Mouse (Mus musculus): ENCODE measurements around the gene Serpinb5. TPM values are rescaled to one million over a fixed set of nuclear protein-coding genes. Genes with fewer than 3 reads are reported as not detected.

Serpinb5 gene
- total RNA-seq, 1 experiment, result 0.22 TPM

DNA sequence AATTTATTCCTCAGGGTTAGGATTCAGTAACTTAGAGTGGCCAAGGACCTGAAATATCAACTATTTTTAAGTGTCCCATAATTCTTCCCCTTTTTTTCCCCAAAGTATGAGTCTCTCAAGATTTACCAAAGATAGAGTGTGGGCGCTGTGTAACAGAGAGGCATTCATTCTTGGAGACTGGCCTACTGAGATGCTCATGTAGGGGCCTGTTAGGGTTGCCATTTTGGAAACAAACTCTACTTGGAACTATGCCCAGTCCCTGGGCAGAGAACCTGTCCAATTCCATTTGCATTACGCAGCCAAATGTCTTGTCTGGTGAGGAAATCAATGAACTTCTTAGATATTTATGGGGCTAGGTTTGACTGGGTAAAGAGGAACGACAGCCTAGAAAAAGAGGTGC is 38.7 kb upstream of the Serpinb5 start:
- H3K4me1 ChIP-seq (ENCODE audit: control insufficient read depth in 2 of 2, insufficient read depth in 2 of 2, low read length in 2 of 2, poor library complexity in 1 of 2), result no peaks in the 10 kb centered on the region
- H3K9me3 ChIP-seq (ENCODE audit: control insufficient read depth, insufficient read depth, low read depth, low read length), result no peaks in the 10 kb centered on the region
- no peaks in the 10 kb centered on the region for H3K36me3 ChIP-seq (ENCODE audit: control insufficient read depth, insufficient read depth, low read length, poor library complexity, severe bottlenecking)
- DNase-seq (ENCODE audit: low read depth, low spot score), result no peak
- H3K27ac ChIP-seq (ENCODE audit: insufficient read depth, low read depth, low read length, poor library complexity, severe bottlenecking), result no peak overlapping the region
- in situ Hi-C loops (cut with MboI; ENCODE audit: low sequenced_read_pairs in 2 of 2, unreplicated experiment in 2 of 2), result no loop called here
- H3K4me3 ChIP-seq (ENCODE audit: insufficient read depth in 1 of 2, low read depth in 1 of 2, low read length in 2 of 2, poor library complexity in 1 of 2, severe bottlenecking in 1 of 2), result no peak overlapping the region
- TF ChIP-seq MAFK (IDR thresholded peaks at IDR 0.05; ENCODE audit: insufficient read depth, low read depth, low read length) (no peak), ZNF384 (IDR thresholded peaks at IDR 0.05; ENCODE audit: low read depth, low read length) (no peak), CHD2 (IDR thresholded peaks at IDR 0.05; ENCODE audit: low read depth, low read length) (no peak), ZC3H11A (IDR thresholded peaks at IDR 0.05; ENCODE audit: borderline replicate concordance, low read depth, low read length) (no peak), HCFC1 (IDR thresholded peaks at IDR 0.05; ENCODE audit: borderline replicate concordance, insufficient read depth, low read length) (no peak)
- H3K9ac ChIP-seq (ENCODE audit: insufficient read depth, low read depth, low read length, poor library complexity, severe bottlenecking), result no peak overlapping the region

DNA sequence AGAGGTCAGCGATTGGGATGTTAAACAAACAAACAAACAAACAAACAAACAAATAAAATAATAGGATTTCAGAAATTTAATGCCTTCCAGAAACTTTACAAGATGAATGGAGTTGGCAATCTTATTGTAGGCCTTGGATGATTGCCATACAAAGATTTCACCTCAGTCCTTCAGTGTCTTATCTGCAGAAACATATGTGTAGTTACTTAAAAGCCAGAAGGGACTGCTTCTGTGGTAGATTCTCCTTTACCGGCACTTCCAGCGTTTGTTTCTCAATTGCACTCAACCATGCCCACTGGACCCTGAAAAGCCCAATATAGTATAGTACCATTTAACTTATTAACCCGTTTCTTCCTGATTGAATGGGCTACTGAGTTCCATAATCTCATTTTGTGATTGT is 32.2 kb upstream of the Serpinb5 start:
- H3K9ac ChIP-seq (ENCODE audit: insufficient read depth, low read depth, low read length, poor library complexity, severe bottlenecking), result no peak overlapping the region

DNA sequence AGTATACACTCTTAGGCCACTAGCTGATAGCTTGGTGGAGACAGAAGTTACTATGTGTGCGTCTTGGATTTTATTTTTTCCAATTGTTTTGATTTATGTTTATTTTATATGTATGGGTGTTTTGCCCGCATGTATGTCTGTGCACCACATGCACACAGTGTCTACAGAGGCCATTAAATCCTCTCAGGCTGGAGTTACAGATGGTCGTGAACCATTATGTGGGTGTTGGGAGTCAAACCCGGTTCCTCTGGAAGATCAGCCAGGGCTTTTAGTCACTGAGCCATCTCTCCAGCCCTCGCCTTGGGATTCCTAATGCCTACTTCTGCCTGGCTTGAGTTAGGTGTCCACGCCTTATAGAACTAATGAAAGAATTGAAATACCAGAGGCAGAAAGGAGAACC is 4.6 kb downstream of the Serpinb5 start:
- Histone ChIP-seq H3K36me3 (ENCODE audit: control insufficient read depth, insufficient read depth, low read length, poor library complexity, severe bottlenecking) (no peaks in the 10 kb centered on the region), H3K27ac (ENCODE audit: insufficient read depth, low read depth, low read length, poor library complexity, severe bottlenecking) (no peak overlapping the region), H3K4me3 (ENCODE audit: insufficient read depth in 1 of 2, low read depth in 1 of 2, low read length in 2 of 2, poor library complexity in 1 of 2, severe bottlenecking in 1 of 2) (no peak overlapping the region), H3K4me1 (ENCODE audit: control insufficient read depth in 2 of 2, insufficient read depth in 2 of 2, low read length in 2 of 2, poor library complexity in 1 of 2) (peaks cover 0 to 4% of the 10 kb centered on the region in 2 experiments; a peak in 1 of 4 replicates), H3K9me3 (ENCODE audit: control insufficient read depth, insufficient read depth, low read depth, low read length) (no peaks in the 10 kb centered on the region), H3K9ac (ENCODE audit: insufficient read depth, low read depth, low read length, poor library complexity, severe bottlenecking) (no peak overlapping the region)
- TF ChIP-seq CHD2 (IDR thresholded peaks at IDR 0.05; ENCODE audit: low read depth, low read length) (no peak), MAFK (IDR thresholded peaks at IDR 0.05; ENCODE audit: insufficient read depth, low read depth, low read length) (no peak), ZC3H11A (IDR thresholded peaks at IDR 0.05; ENCODE audit: borderline replicate concordance, low read depth, low read length) (no peak), ZNF384 (IDR thresholded peaks at IDR 0.05; ENCODE audit: low read depth, low read length) (no peak), HCFC1 (IDR thresholded peaks at IDR 0.05; ENCODE audit: borderline replicate concordance, insufficient read depth, low read length) (no peak)
- in situ Hi-C loops (cut with MboI; ENCODE audit: low sequenced_read_pairs in 2 of 2, unreplicated experiment in 2 of 2), result no loop called here
- DNase-seq (ENCODE audit: low read depth, low spot score), result no peak

More for the DNA sequence above, 32.2 kb upstream of the Serpinb5 start:
- H3K27ac ChIP-seq (ENCODE audit: insufficient read depth, low read depth, low read length, poor library complexity, severe bottlenecking), result no peak overlapping the region
- TF ChIP-seq ZNF384 (IDR thresholded peaks at IDR 0.05; ENCODE audit: low read depth, low read length) (no peak), HCFC1 (IDR thresholded peaks at IDR 0.05; ENCODE audit: borderline replicate concordance, insufficient read depth, low read length) (no peak)
- H3K4me1 ChIP-seq (ENCODE audit: control insufficient read depth in 2 of 2, insufficient read depth in 2 of 2, low read length in 2 of 2, poor library complexity in 1 of 2), result no peaks in the 10 kb centered on the region
- H3K36me3 ChIP-seq (ENCODE audit: control insufficient read depth, insufficient read depth, low read length, poor library complexity, severe bottlenecking), result no peaks in the 10 kb centered on the region
- in situ Hi-C loops (cut with MboI; ENCODE audit: low sequenced_read_pairs in 2 of 2, unreplicated experiment in 2 of 2), result no loop called here
- H3K9me3 ChIP-seq (ENCODE audit: control insufficient read depth, insufficient read depth, low read depth, low read length), result no peaks in the 10 kb centered on the region
- H3K4me3 ChIP-seq (ENCODE audit: insufficient read depth in 1 of 2, low read depth in 1 of 2, low read length in 2 of 2, poor library complexity in 1 of 2, severe bottlenecking in 1 of 2), result no peak overlapping the region
- no peak for DNase-seq (ENCODE audit: low read depth, low spot score)

DNA sequence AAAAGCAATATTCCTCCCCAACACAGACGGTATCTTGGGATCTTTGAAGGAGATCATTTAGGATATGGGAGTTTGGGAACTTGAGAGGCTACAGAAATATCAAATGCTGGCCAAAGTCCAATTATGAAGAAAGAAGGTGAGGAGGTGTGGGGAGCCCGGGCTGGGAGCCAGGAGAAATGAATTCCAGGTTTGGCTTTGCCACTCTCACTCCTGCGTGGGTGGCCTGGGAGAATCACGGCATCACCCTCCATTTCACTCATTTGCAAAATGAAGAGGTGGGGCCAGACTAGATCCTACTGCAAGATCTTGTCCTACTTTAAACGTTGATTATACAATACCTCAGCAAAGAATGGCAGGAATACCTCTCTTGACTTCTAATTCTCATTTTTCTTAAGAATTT is 5.1 kb downstream of the Serpinb5 start:
- no peak for DNase-seq (ENCODE audit: low read depth, low spot score)
- in situ Hi-C loops (cut with MboI; ENCODE audit: low sequenced_read_pairs in 2 of 2, unreplicated experiment in 2 of 2), result no loop called here
- Histone ChIP-seq H3K4me3 (ENCODE audit: insufficient read depth in 1 of 2, low read depth in 1 of 2, low read length in 2 of 2, poor library complexity in 1 of 2, severe bottlenecking in 1 of 2) (no peak overlapping the region), H3K27ac (ENCODE audit: insufficient read depth, low read depth, low read length, poor library complexity, severe bottlenecking) (no peak overlapping the region), H3K36me3 (ENCODE audit: control insufficient read depth, insufficient read depth, low read length, poor library complexity, severe bottlenecking) (no peaks in the 10 kb centered on the region), H3K9ac (ENCODE audit: insufficient read depth, low read depth, low read length, poor library complexity, severe bottlenecking) (no peak overlapping the region), H3K9me3 (ENCODE audit: control insufficient read depth, insufficient read depth, low read depth, low read length) (no peaks in the 10 kb centered on the region), H3K4me1 (ENCODE audit: control insufficient read depth in 2 of 2, insufficient read depth in 2 of 2, low read length in 2 of 2, poor library complexity in 1 of 2) (peaks cover 0 to 1% of the 10 kb centered on the region in 2 experiments; a peak in 1 of 4 replicates)
- no peak for TF ChIP-seq ZC3H11A (IDR thresholded peaks at IDR 0.05; ENCODE audit: borderline replicate concordance, low read depth, low read length)
- TF ChIP-seq ZNF384 (IDR thresholded peaks at IDR 0.05; ENCODE audit: low read depth, low read length), result no peak
- no peak for TF ChIP-seq CHD2 (IDR thresholded peaks at IDR 0.05; ENCODE audit: low read depth, low read length)
- no peak for TF ChIP-seq MAFK (IDR thresholded peaks at IDR 0.05; ENCODE audit: insufficient read depth, low read depth, low read length)
- no peak for TF ChIP-seq HCFC1 (IDR thresholded peaks at IDR 0.05; ENCODE audit: borderline replicate concordance, insufficient read depth, low read length)

DNA sequence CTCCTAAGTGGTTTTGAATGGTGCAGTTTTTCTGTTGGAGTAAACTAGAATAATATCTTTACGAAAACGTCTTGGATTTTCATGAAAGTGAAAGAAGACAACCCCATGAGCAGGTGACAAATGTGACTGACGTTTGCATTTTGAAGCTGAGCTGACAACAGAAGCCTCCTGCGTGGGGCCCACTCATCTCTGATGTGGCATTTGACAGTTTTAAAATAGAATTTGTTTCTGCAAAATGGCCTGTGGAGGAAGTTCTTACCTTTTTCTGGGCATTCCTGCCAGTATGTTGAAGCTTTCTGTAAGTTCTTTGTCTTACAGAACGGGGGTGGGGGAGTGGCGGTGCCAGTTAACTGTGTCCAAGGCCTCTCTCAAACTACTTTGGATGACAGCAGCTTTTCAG is 5.8 kb downstream of the Serpinb5 start:
- H3K27ac ChIP-seq (ENCODE audit: insufficient read depth, low read depth, low read length, poor library complexity, severe bottlenecking), result no peak overlapping the region
- no peaks in the 10 kb centered on the region for H3K4me1 ChIP-seq (ENCODE audit: control insufficient read depth in 2 of 2, insufficient read depth in 2 of 2, low read length in 2 of 2, poor library complexity in 1 of 2)
- no peak overlapping the region for H3K4me3 ChIP-seq (ENCODE audit: insufficient read depth in 1 of 2, low read depth in 1 of 2, low read length in 2 of 2, poor library complexity in 1 of 2, severe bottlenecking in 1 of 2)
- no peak for DNase-seq (ENCODE audit: low read depth, low spot score)
- no peak overlapping the region for H3K9ac ChIP-seq (ENCODE audit: insufficient read depth, low read depth, low read length, poor library complexity, severe bottlenecking)
- in situ Hi-C loops (cut with MboI; ENCODE audit: low sequenced_read_pairs in 2 of 2, unreplicated experiment in 2 of 2), result no loop called here
- TF ChIP-seq HCFC1 (IDR thresholded peaks at IDR 0.05; ENCODE audit: borderline replicate concordance, insufficient read depth, low read length) (no peak), ZNF384 (IDR thresholded peaks at IDR 0.05; ENCODE audit: low read depth, low read length) (no peak), CHD2 (IDR thresholded peaks at IDR 0.05; ENCODE audit: low read depth, low read length) (no peak), ZC3H11A (IDR thresholded peaks at IDR 0.05; ENCODE audit: borderline replicate concordance, low read depth, low read length) (no peak), MAFK (IDR thresholded peaks at IDR 0.05; ENCODE audit: insufficient read depth, low read depth, low read length) (no peak)
- no peaks in the 10 kb centered on the region for H3K36me3 ChIP-seq (ENCODE audit: control insufficient read depth, insufficient read depth, low read length, poor library complexity, severe bottlenecking)
- no peaks in the 10 kb centered on the region for H3K9me3 ChIP-seq (ENCODE audit: control insufficient read depth, insufficient read depth, low read depth, low read length)

Data from ES-E14 (cell line).